Mouse (Mus musculus): ENCODE results near the gene Palm2. TPM values are rescaled to one million over a fixed set of nuclear protein-coding genes. Genes with fewer than 3 reads are reported as not detected.
A peak's percentile ranks its signal among the peaks of the same experiment; 100 is the strongest.

Gene Palm2
- total RNA-seq, 2 experiments from 2014 or later = 49.8 to 60.0 TPM

DNA sequence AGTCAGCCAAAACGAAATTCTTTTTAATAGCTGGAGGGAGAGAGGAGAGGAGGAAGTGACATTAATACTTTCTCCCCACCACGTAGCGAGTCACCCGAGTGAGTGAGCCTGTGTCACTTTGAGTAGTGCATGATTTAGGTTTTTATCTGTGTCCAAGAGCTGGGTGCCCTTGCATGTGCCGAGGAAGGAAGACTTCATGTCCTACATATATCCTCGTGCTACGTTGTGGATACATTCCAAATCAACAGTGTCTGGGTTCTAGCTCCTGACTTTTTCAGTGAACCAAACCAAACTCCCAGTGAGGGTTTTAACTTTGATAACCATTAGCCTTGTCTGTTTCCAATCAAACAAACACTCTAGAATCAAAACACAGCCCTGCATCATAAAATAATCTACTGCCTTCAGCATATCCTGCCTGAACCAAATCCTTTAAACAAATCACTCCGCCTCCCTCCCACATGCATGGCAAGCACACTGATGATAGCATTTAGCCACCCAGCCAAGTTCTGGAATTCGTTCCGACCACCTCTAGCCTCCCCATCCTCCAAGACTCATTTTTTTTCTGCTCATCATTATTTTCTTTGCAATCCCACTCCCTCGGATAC, 309.4 kb downstream of the Palm2 start:
- DNase-seq (ENCODE audit: low spot score in 2 of 2) = no peak

DNA sequence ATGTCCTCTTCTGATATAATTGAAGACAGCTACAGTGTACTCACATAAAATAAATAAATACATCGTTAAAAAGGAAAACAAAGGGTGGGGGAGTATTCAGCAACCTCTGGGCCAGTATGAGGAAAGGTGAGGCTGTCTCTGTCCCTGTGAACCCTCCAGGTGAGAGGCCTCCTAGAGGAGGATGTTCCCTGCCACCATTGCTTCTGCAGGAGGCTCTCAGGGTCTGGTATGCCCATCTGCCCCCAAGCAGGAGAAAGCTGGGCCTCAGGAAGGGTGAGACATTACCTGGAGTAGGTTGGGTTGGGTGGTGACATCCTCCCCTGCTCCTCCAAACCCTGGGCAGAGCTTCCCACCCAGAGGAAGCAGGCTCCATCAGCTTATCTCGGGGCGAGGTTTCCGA, 316.6 kb downstream of the Palm2 start:
- DNase-seq (ENCODE audit: low spot score in 2 of 2) = no peak

DNA sequence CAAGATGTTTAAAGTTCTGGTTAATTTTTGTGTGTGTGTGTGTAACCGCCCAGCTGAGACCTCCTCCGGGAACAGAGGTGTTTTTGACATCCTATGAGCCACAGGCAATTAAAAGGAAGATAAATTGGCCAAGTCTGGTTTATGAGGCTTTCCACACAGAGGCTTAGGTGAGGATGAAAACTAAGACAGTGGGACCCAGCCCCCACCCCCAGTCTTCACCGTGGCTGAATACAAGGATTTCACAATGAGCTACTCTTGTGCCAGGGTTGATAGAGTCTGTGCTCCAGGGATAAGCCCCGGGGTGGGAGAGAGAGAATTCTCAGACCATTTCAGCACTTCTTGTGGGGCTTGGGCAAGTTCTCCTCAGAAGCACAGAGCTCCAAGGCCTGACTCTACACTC, 317.0 kb downstream of the Palm2 start:
- DNase-seq (ENCODE audit: low spot score in 2 of 2) = no peak

DNA sequence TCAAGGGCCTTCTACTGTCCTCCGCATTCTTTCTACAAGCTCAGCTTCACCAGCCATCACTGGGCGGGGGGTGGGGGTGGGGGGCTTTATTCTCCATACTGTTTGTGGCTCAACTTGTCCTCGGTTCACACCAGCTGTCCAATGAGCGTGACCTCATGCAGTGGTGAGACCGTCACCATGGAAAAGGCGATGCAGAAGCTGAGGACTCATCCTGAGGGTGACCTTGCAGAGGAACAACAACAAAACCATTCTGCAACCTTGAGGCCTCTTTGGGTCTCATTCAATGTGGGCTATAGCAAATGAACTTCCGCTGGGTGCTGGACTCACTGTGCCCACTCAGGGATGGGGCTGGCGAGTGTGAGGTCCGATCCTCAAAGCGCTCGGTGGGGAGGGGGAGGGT, 317.5 kb downstream of the Palm2 start:
- no peak for DNase-seq (ENCODE audit: low spot score in 2 of 2)

DNA sequence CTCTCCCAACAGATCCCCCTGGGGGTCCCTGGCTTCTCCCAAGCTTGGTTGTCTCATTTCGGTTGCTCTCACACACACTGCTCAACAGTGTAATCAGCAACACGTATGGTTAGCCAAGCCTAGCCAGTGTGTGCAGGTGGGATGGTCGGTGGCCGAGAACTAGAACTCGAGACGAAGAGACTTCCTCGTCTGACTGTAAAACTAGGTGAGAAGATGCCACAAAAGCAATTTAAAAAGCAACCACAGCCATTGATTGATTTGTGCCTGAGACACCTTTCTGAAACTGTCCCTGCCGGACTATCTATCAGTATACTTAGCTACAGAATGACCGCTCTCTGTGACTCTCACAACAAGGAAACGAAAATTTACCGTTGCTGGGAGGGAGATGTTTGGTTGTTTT, 321.0 kb downstream of the Palm2 start:
- no peak for DNase-seq (ENCODE audit: low spot score in 2 of 2)

DNA sequence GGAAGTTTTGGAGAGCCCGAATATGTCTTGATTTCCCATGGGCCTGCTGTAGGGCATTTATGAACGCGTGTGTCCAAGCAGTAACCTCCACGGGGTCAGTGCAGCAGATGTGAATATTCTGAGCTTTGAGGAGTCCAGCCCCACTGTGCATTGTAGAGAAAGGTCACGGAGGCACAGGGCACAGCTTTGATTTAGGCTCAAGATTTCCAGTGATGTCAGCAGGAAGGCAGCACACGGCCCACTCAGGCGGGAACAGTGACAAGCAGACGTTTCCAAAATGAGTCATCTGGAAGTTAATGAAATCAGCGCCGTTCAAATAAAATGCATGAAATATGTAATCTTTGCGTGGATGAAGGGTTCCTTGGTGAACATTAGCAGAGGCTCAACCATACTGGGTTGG, 323.9 kb downstream of the Palm2 start:
- peak; percentile 37 to 64 for DNase-seq (ENCODE audit: low spot score in 2 of 2)

Other genes starting within 250 kb of the Palm2 start
- 10 to 100 TPM; 79.0 to 87.4 TPM for gene Ptpn3, start 132.4 kb upstream of the Palm2 start, total RNA-seq (2021)
- gene Pakap, start 133.9 kb downstream of the Palm2 start, total RNA-seq (2021) = 10 to 100 TPM; 22.9 to 23.3 TPM